Mouse (Mus musculus): ENCODE results near the gene Zfp616.

- TF ChIP-seq CTCF (IDR thresholded peaks at IDR 0.05; ENCODE audit: extremely low read depth, insufficient read length, insufficient replicate concordance, low read depth, low read length) (no peak), POLR2A (IDR thresholded peaks at IDR 0.05; ENCODE audit: low read depth, low read length) (no peak)
These were observed at the start of gene Zfp616 for GRCm38 (mm10) chr11:74069655-74070054.

Measured in small intestine, adult 2 months (tissue).